9 mouse cellular contexts compared by ENCODE assay signal in the genomic region with DNA sequence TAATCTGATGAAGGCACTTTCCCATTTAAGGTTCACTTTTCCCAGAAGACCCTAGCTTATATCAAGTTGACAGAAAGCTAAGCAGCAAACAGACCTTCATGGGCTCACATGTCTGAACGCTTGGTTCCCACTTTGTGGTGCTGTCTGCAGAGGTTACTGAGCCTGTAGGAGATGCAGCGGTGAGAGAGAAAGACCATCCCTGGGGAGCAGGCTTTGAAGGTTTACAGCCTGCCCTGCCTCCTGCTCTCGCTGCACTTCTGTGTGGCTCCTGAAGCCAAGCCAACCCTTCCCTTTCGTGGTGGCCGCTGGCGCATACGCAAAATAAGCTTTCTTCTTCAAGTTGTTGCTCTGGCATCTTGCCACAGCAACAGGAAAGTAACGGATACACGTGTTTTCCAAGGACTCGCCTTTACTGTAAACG. TPM values are rescaled to one million over a fixed set of nuclear protein-coding genes. Genes with fewer than 3 reads are reported as not detected.
A peak's percentile ranks its signal among the peaks of the same experiment; 100 is the strongest.
DNase-seq lines count a peak whose midpoint lies in the region; ATAC-seq and TF ChIP-seq lines count a peak whose summit lies in the region.
"Had no signal": no experiment of that assay in that cellular context is flagged by ENCODE, and none has a peak within 500 bp of the region (broad histone marks: within the 10 kb centered on the region; RNA-seq: fewer than 3 reads in every experiment).

Gene 4930550C14Rik (plus strand): TSS at position 35 of the 421 bp plus-strand sequence.

- H3K4me1 ChIP-seq in forebrain, embryonic 10.5 days: peaks cover 33% of the 10 kb centered on the region
- H3K4me1 ChIP-seq in forebrain, embryonic 12.5 days: peaks cover 24% of the 10 kb centered on the region
- peaks cover 25% of the 10 kb centered on the region for H3K4me1 ChIP-seq in embryonic facial prominence, embryonic 10.5 days
- H3K4me1 ChIP-seq in heart, postnatal 0 days (ENCODE audit: control insufficient read depth, insufficient read depth): no peaks in the 10 kb centered on the region; the same call in 1 of the 2 replicates

- no peak within 1 kb of the TSS for H3K4me3 ChIP-seq in forebrain, embryonic 10.5 days
- H3K4me3 ChIP-seq in forebrain, embryonic 12.5 days (replicated peaks): no peak within 1 kb of the TSS
- H3K4me3 ChIP-seq in embryonic facial prominence, embryonic 10.5 days: no peak within 1 kb of the TSS
- H3K4me3 ChIP-seq in heart, postnatal 0 days (ENCODE audit: low read depth, low read length): peak within 1 kb of the TSS; percentile 17; the same call in 1 of the 2 replicates
- H3K4me3 ChIP-seq: midbrain, embryonic 12.5 days had no signal

- ATAC-seq in forebrain, embryonic 12.5 days (ENCODE audit: low FRiP score): no peak
- no peak; the same call in 1 of the 2 replicates for ATAC-seq in heart, postnatal 0 days (ENCODE audit: insufficient read depth, low read depth)
- 0 out of 2 replicates have a peak, but pooled peaks have one; percentile 22 for ATAC-seq in megakaryocyte-erythroid progenitor cell, adult 5-6 weeks (replicated peaks; ENCODE audit: low FRiP score, low TSS enrichment, poor library complexity, severe bottlenecking)
- ATAC-seq in erythroblast, adult 5-6 weeks (replicated peaks; ENCODE audit: low FRiP score, poor library complexity, severe bottlenecking): no peak

- WGBS in forebrain, embryonic 10.5 days: 32% methylated on average over 11 of the region's 11 CpGs
- 28% methylated on average over 11 of the region's 11 CpGs for WGBS in forebrain, embryonic 12.5 days
- WGBS in embryonic facial prominence, embryonic 10.5 days: 33% methylated on average over 11 of the region's 11 CpGs
- WGBS in heart, postnatal 0 days: 17% methylated on average over 11 of the region's 11 CpGs

- no peak within 1 kb of the TSS for H3K9ac ChIP-seq in forebrain, embryonic 12.5 days
- peak within 1 kb of the TSS; percentile 37 for H3K9ac ChIP-seq in heart, postnatal 0 days (replicated peaks; ENCODE audit: low read depth, low read length)
- H3K9ac ChIP-seq: midbrain, embryonic 12.5 days had no signal

- peak within 1 kb of the TSS; percentile 26; the same call in 1 of the 2 replicates for H3K27ac ChIP-seq in forebrain, embryonic 10.5 days
- no peak within 1 kb of the TSS for H3K27ac ChIP-seq in forebrain, embryonic 12.5 days
- H3K27ac ChIP-seq in embryonic facial prominence, embryonic 10.5 days (replicated peaks): peak within 1 kb of the TSS; percentile 19; the same call in 1 of the 2 replicates
- peak within 1 kb of the TSS; percentile 36; the same call in 1 of the 2 replicates for H3K27ac ChIP-seq in heart, postnatal 0 days (ENCODE audit: low read depth)
- H3K27ac ChIP-seq: midbrain, embryonic 12.5 days had no signal

- H3K4me2 ChIP-seq in forebrain, embryonic 12.5 days: no peak within 1 kb of the TSS
- H3K4me2 ChIP-seq in heart, postnatal 0 days (ENCODE audit: low read depth, low read length): peak within 1 kb of the TSS; percentile 49
- H3K4me2 ChIP-seq: midbrain, embryonic 12.5 days had no signal

- H3K27me3 ChIP-seq in forebrain, embryonic 10.5 days (ENCODE audit: poor library complexity, severe bottlenecking): no peaks in the 10 kb centered on the region
- H3K27me3 ChIP-seq in forebrain, embryonic 12.5 days: no peaks in the 10 kb centered on the region
- no peaks in the 10 kb centered on the region for H3K27me3 ChIP-seq in embryonic facial prominence, embryonic 10.5 days (replicated peaks; ENCODE audit: low read depth, poor library complexity, severe bottlenecking)
- no peaks in the 10 kb centered on the region for H3K27me3 ChIP-seq in heart, postnatal 0 days (ENCODE audit: control insufficient read depth, insufficient read depth, low read length)
- H3K27me3 ChIP-seq: midbrain, embryonic 12.5 days had no signal

- TF ChIP-seq CTCF in heart, postnatal 0 days (IDR thresholded peaks at IDR 0.05; ENCODE audit: low read depth): no peak

- TF ChIP-seq EP300 in heart, postnatal 0 days (IDR thresholded peaks at IDR 0.05; ENCODE audit: low read depth): no peak

- H3K9me3 ChIP-seq in forebrain, embryonic 10.5 days: no peaks in the 10 kb centered on the region
- no peaks in the 10 kb centered on the region for H3K9me3 ChIP-seq in forebrain, embryonic 12.5 days
- H3K9me3 ChIP-seq in embryonic facial prominence, embryonic 10.5 days: no peaks in the 10 kb centered on the region
- H3K9me3 ChIP-seq in heart, postnatal 0 days (replicated peaks; ENCODE audit: control insufficient read depth, low read length): no peaks in the 10 kb centered on the region
- H3K9me3 ChIP-seq: midbrain, embryonic 12.5 days had no signal

- DNase-seq in forebrain, embryonic 10.5 days (ENCODE audit: extremely low spot score, low spot score): no peak
- no peak for DNase-seq in embryonic facial prominence, embryonic 10.5 days (ENCODE audit: low spot score)
- DNase-seq in heart, postnatal 0 days (ENCODE audit: low spot score): no peak
- DNase-seq in kidney, postnatal 25 days: peak; percentile 68 to 81
- no peak for DNase-seq in c-Kit-positive CD71-positive TER-119-positive erythroid progenitor cells, embryonic 14.5 days (ENCODE audit: low spot score)

- H3K36me3 ChIP-seq in forebrain, embryonic 10.5 days (replicated peaks): no peaks in the 10 kb centered on the region
- H3K36me3 ChIP-seq in forebrain, embryonic 12.5 days (replicated peaks): no peaks in the 10 kb centered on the region
- H3K36me3 ChIP-seq in embryonic facial prominence, embryonic 10.5 days (replicated peaks): no peaks in the 10 kb centered on the region
- peaks cover 8% of the 10 kb centered on the region; the same call in 1 of the 2 replicates for H3K36me3 ChIP-seq in heart, postnatal 0 days (replicated peaks; ENCODE audit: control insufficient read depth, insufficient read depth, low read length)
- H3K36me3 ChIP-seq: midbrain, embryonic 12.5 days had no signal

RNA-seq across cellular contexts. Expression of gene 4930550C14Rik, which starts in this region (rescaled TPM):
- polyA plus RNA-seq in forebrain, embryonic 10.5 days (2016; fragmentation: Nextera tagmentation; extraction: Ambion mirVana): 0.30 and 0.39 TPM in 2 replicates
- polyA plus RNA-seq in forebrain, embryonic 12.5 days (2016; fragmentation: Nextera tagmentation; extraction: Ambion mirVana): 0.11 and 0.32 TPM in 2 replicates
- polyA plus RNA-seq in embryonic facial prominence, embryonic 10.5 days (2016; fragmentation: Nextera tagmentation; extraction: Ambion mirVana): 0.28 and 0.32 TPM in 2 replicates
- not detected in 2 replicates for total RNA-seq in heart, postnatal 0 days (2014; rRNA removed; ENCODE audit: low replicate concordance)
- 0.25 and 0.37 TPM in 2 replicates for polyA plus RNA-seq in heart, postnatal 0 days (2015; fragmentation: Nextera tagmentation; extraction: Ambion mirVana)
- total RNA-seq in megakaryocyte-erythroid progenitor cell, adult 5-6 weeks (2014; fragmentation: Nextera tagmentation): not detected in 2 replicates
- 0.38 and 0.84 TPM in 2 replicates for total RNA-seq in megakaryocyte-erythroid progenitor cell, adult 5-6 weeks (2017)
- total RNA-seq in erythroblast, adult 5-6 weeks (2015; ENCODE audit: low replicate concordance): 3.1 and 6.9 TPM in 2 replicates
- total RNA-seq in erythroblast, adult 5-6 weeks (2017; ENCODE audit: low replicate concordance): 7.8 and 9.1 TPM in 2 replicates

Comparison
In these comparisons a context has a peak if more than half of its experiments do, and no peak if none do; other contexts are left out.
1. Peak in ATAC-seq in megakaryocyte-erythroid progenitor cell, adult 5-6 weeks; RNA of the gene not detected or under 1 TPM.
2. DNase-seq: peak in kidney, postnatal 25 days (2 of 2); none in forebrain, embryonic 10.5 days (single experiment), embryonic facial prominence, embryonic 10.5 days (single experiment), heart, postnatal 0 days (single experiment) and c-Kit-positive CD71-positive TER-119-positive erythroid progenitor cells, embryonic 14.5 days (single experiment).